Mouse (Mus musculus) ES-Bruce4 (cell line): Measurements from ENCODE around the gene Samd10. TPM values are rescaled to one million over a fixed set of nuclear protein-coding genes. Genes with fewer than 3 reads are reported as not detected.

Experiments used
- H3K27ac ChIP-seq: 2 replicates; pipeline ENCODE4 v1.5.1; 2012; ENCODE audit warnings: low read length, inconsistent platforms; ENCODE audit not compliant: insufficient read depth
- H3K27me3 ChIP-seq: 2 replicates; pipeline ENCODE4 v1.6.1; 2012; ENCODE audit warnings: mild to moderate bottlenecking, low read length, inconsistent platforms; ENCODE audit not compliant: control insufficient read depth, poor library complexity, insufficient read depth, severe bottlenecking
- H3K36me3 ChIP-seq: 2 replicates; pipeline ENCODE4 v1.6.1; 2012; ENCODE audit warnings: inconsistent platforms, mild to moderate bottlenecking, low read length, moderate library complexity; ENCODE audit not compliant: control insufficient read depth, poor library complexity, insufficient read depth, severe bottlenecking
- H3K4me1 ChIP-seq: one replicate; pipeline ENCODE4 v1.8.1; 2011; ENCODE audit warnings: low read length; ENCODE audit not compliant: control insufficient read depth, insufficient read depth
- H3K4me3 ChIP-seq: 2 replicates; pipeline ENCODE4 v1.5.1; 2011; ENCODE audit warnings: low read depth, mild to moderate bottlenecking, low read length
- H3K9ac ChIP-seq: 2 replicates; pipeline ENCODE4 v1.6.1; 2012; ENCODE audit warnings: low read depth, mild to moderate bottlenecking, inconsistent platforms; ENCODE audit not compliant: poor library complexity, severe bottlenecking
- H3K9me3 ChIP-seq: replicated peaks from 2 replicates; pipeline ENCODE4 v1.6.1; 2012; ENCODE audit warnings: mild to moderate bottlenecking, low read length, inconsistent platforms; ENCODE audit not compliant: control insufficient read depth, poor library complexity, insufficient read depth, severe bottlenecking
- CTCF ChIP-seq: IDR thresholded peaks from one replicate; pipeline ENCODE4 v1.8.1; 2011; ENCODE audit warnings: low read depth, low read length
- EP300 ChIP-seq: IDR thresholded peaks from 2 replicates; pipeline ENCODE4 v1.6.1; 2011; ENCODE audit warnings: low read depth, low read length; ENCODE audit not compliant: insufficient read depth
- POLR2A ChIP-seq: IDR thresholded peaks from one replicate; pipeline ENCODE4 v1.8.1; 2011; ENCODE audit warnings: low read length; ENCODE audit not compliant: insufficient read depth
- polyA plus RNA-seq: library from polyadenylated mRNA; stranded (reverse); fragments of >200 nt; gene quantifications from 2 replicates; pipeline ENCODE4 v1.2.4, GENCODE M21; 2011; ENCODE audit warnings: low read depth; ENCODE audit not compliant: missing spikeins, insufficient read depth, insufficient read length

Gene Samd10
- polyA plus RNA-seq, 1 experiment = 12.5 TPM

GRCm38 (mm10) chr2:181574921-181575545 is 24.0 kb downstream of the Samd10 start:
- Histone ChIP-seq H3K27me3 (no peaks in the 10 kb centered on the region), H3K9me3 (no peaks in the 10 kb centered on the region)
- no peak for TF ChIP-seq POLR2A
- no peak for TF ChIP-seq EP300
- TF ChIP-seq CTCF = no peak

GRCm38 (mm10) chr2:181573961-181574360 is 25.1 kb downstream of the Samd10 start:
- H3K9ac ChIP-seq = no peak overlapping the region
- TF ChIP-seq POLR2A (no peak), EP300 (no peak), CTCF (no peak)
- H3K9me3 ChIP-seq = no peaks in the 10 kb centered on the region
- no peaks in the 10 kb centered on the region for H3K36me3 ChIP-seq
- H3K27me3 ChIP-seq = no peaks in the 10 kb centered on the region
- no peaks in the 10 kb centered on the region for H3K4me1 ChIP-seq
- H3K4me3 ChIP-seq = no peak overlapping the region
- no peak overlapping the region for H3K27ac ChIP-seq

More at GRCm38 (mm10) chr2:181574921-181575545, 24.0 kb downstream of the Samd10 start:
- Histone ChIP-seq H3K4me3 (no peak overlapping the region), H3K4me1 (no peaks in the 10 kb centered on the region), H3K27ac (no peak overlapping the region), H3K9ac (no peak overlapping the region), H3K36me3 (no peaks in the 10 kb centered on the region)

GRCm38 (mm10) chr2:181572921-181573920 is 25.8 kb downstream of the Samd10 start:
- Histone ChIP-seq H3K27me3 (no peaks in the 10 kb centered on the region), H3K4me3 (no peak overlapping the region)
- TF ChIP-seq POLR2A (no peak), EP300 (no peak), CTCF (no peak)

GRCm38 (mm10) chr2:181571941-181572670 is 26.9 kb downstream of the Samd10 start:
- no peak for TF ChIP-seq CTCF
- no peak for TF ChIP-seq EP300
- TF ChIP-seq POLR2A = no peak
- no peaks in the 10 kb centered on the region for H3K27me3 ChIP-seq
- no peaks in the 10 kb centered on the region for H3K4me1 ChIP-seq
- no peaks in the 10 kb centered on the region for H3K36me3 ChIP-seq
- H3K9ac ChIP-seq = no peak overlapping the region
- H3K9me3 ChIP-seq = no peaks in the 10 kb centered on the region
- H3K4me3 ChIP-seq = no peak overlapping the region
- H3K27ac ChIP-seq = no peak overlapping the region

More at GRCm38 (mm10) chr2:181572921-181573920, 25.8 kb downstream of the Samd10 start:
- Histone ChIP-seq H3K36me3 (no peaks in the 10 kb centered on the region), H3K9ac (no peak overlapping the region), H3K9me3 (no peaks in the 10 kb centered on the region), H3K4me1 (no peaks in the 10 kb centered on the region), H3K27ac (no peak overlapping the region)

- TF ChIP-seq CTCF (no peak), EP300 (no peak), POLR2A (no peak)
- Histone ChIP-seq H3K9me3 (no peaks in the 10 kb centered on the region), H3K36me3 (no peaks in the 10 kb centered on the region), H3K4me1 (no peaks in the 10 kb centered on the region), H3K9ac (no peak overlapping the region), H3K27me3 (no peaks in the 10 kb centered on the region), H3K27ac (no peak overlapping the region), H3K4me3 (no peak overlapping the region)
These were observed 28.0 kb downstream of the Samd10 start for GRCm38 (mm10) chr2:181570921-181571595.
